In the genomic region with DNA sequence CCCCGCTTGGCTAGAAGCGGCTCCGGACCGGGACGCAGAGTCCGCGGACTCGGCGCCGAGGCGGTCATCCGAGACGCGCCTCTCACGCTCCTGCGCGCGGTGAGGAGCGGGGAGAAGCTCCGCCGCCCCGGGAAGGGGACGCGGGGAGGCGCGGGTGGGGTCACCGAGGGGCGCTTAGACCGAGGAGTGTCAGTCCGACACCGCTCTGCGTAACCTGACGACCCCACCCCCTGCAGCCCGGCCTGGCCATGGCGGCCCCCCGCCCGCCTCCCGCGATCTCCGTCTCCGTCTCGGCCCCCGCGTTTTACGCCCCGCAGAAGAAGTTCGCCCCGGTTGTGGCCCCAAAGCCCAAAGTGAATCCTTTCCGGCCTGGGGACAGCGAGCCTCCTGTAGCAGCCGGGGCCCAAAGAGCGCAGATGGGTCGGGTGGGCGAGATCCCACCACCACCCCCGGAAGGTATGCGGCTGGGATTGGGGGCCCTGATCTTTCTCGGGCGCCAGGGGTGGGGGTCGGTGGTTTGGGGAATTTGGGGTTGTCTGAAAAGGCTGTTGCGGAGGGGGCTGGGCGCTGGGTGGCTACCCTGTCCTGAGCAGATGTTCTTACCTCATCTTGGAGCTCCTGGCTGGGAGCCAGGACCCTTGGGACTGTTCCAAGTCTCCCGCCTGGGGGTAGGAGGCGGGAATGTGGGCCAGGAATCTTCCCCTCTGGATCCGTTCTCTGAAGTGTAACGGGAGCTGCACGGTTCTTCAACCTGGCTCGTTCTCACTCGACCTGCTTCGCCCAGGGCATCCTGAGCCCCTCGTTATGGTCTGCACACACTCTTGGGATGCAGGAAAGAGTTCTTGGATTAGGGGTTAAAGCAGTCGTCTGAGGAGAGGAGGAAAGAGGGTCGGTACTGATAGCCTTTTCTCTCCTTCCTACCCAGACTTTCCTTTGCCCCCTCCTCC, we compare ENCODE assay signal across 8 mouse cellular contexts. TPM values are rescaled to one million over a fixed set of nuclear protein-coding genes. Genes with fewer than 3 reads are reported as not detected.
DNase-seq lines count a peak whose midpoint lies in the region; ATAC-seq and TF ChIP-seq lines count a peak whose summit lies in the region.

No protein-coding gene starts in this region.

- peak; percentile 43 for ATAC-seq in intestine, embryonic 15.5 days
- peak; percentile 3; the same call in 1 of the 2 replicates for ATAC-seq in stomach, embryonic 15.5 days (ENCODE audit: insufficient read depth, low FRiP score, low read depth)

- 3% methylated on average over 70 of the region's 72 CpGs for WGBS in spleen, adult 2 months
- under 1% methylated on average over 71 of the region's 72 CpGs for WGBS in intestine, embryonic 15.5 days
- WGBS in midbrain, embryonic 10.5 days = under 1% methylated on average over 71 of the region's 72 CpGs
- under 1% methylated on average over 68 of the region's 72 CpGs for WGBS in stomach, embryonic 15.5 days

- H3K4me1 ChIP-seq in spleen, adult 2 months (ENCODE audit: control insufficient read depth, insufficient read depth, insufficient read length) = peaks cover 21% of the 10 kb centered on the region; the same call in 1 of the 2 replicates
- H3K4me1 ChIP-seq in cortical plate, adult 2 months (ENCODE audit: control insufficient read depth, insufficient read depth, low read length) = peaks cover 15% of the 10 kb centered on the region
- H3K4me1 ChIP-seq in intestine, embryonic 15.5 days (replicated peaks) = peaks cover 41% of the 10 kb centered on the region
- H3K4me1 ChIP-seq in midbrain, embryonic 10.5 days = peaks cover 45% of the 10 kb centered on the region
- H3K4me1 ChIP-seq in stomach, embryonic 15.5 days = peaks cover 43% of the 10 kb centered on the region

- peak overlapping the region; percentile 88 for H3K9ac ChIP-seq in intestine, embryonic 15.5 days
- H3K9ac ChIP-seq in stomach, embryonic 15.5 days = peak overlapping the region; percentile 83

- peak overlapping the region; percentile 89 for H3K4me3 ChIP-seq in spleen, adult 2 months (ENCODE audit: extremely low read depth, insufficient read depth, insufficient read length)
- H3K4me3 ChIP-seq in cortical plate, adult 2 months (ENCODE audit: insufficient read depth, low read length) = peak overlapping the region; percentile 81
- H3K4me3 ChIP-seq in intestine, embryonic 15.5 days (replicated peaks) = peak overlapping the region; percentile 83
- H3K4me3 ChIP-seq in midbrain, embryonic 10.5 days = peak overlapping the region; percentile 91
- peak overlapping the region; percentile 84 for H3K4me3 ChIP-seq in stomach, embryonic 15.5 days (replicated peaks)

- intact Hi-C loops in left cerebral cortex, postnatal 25 days (cut with DNase I) = no loop called here

- no peaks in the 10 kb centered on the region; the same call in 1 of the 2 replicates for H3K36me3 ChIP-seq in spleen, adult 2 months (ENCODE audit: control insufficient read depth, insufficient read depth, low read length)
- H3K36me3 ChIP-seq in intestine, embryonic 15.5 days = no peaks in the 10 kb centered on the region
- peaks cover 40% of the 10 kb centered on the region for H3K36me3 ChIP-seq in midbrain, embryonic 10.5 days
- H3K36me3 ChIP-seq in stomach, embryonic 15.5 days = peaks cover 4% of the 10 kb centered on the region; the same call in 1 of the 2 replicates

- H3K27ac ChIP-seq in spleen, adult 2 months (ENCODE audit: insufficient read depth, low read length) = peak overlapping the region; percentile 69
- H3K27ac ChIP-seq in cortical plate, adult 2 months (ENCODE audit: insufficient read depth, low read length) = peak overlapping the region; percentile 55; the same call in 1 of the 2 replicates
- peak overlapping the region; percentile 98 for H3K27ac ChIP-seq in intestine, embryonic 15.5 days
- H3K27ac ChIP-seq in midbrain, embryonic 10.5 days (replicated peaks) = peak overlapping the region; percentile 90
- peak overlapping the region; percentile 97 for H3K27ac ChIP-seq in stomach, embryonic 15.5 days

- H3K9me3 ChIP-seq in intestine, embryonic 15.5 days = no peaks in the 10 kb centered on the region
- H3K9me3 ChIP-seq in midbrain, embryonic 10.5 days (replicated peaks) = no peaks in the 10 kb centered on the region
- no peaks in the 10 kb centered on the region for H3K9me3 ChIP-seq in stomach, embryonic 15.5 days

- TF ChIP-seq POLR2A in spleen, adult 2 months (IDR thresholded peaks at IDR 0.05; ENCODE audit: low read depth, low read length) = peak; percentile 74
- TF ChIP-seq POLR2A in cortical plate, adult 2 months (IDR thresholded peaks at IDR 0.05; ENCODE audit: extremely low read depth, insufficient read depth, low read length) = peak; percentile 66

- H3K4me2 ChIP-seq in intestine, embryonic 15.5 days (replicated peaks) = peak overlapping the region; percentile 90
- peak overlapping the region; percentile 75 for H3K4me2 ChIP-seq in stomach, embryonic 15.5 days

- DNase-seq in spleen, adult 2 months (ENCODE audit: low read depth in 1 of 2, low spot score in 2 of 2) = no peak
- DNase-seq in spleen, postnatal 14 days (ENCODE audit: low spot score in 2 of 2) = no peak
- DNase-seq in gastrocnemius, postnatal 25 days = peak; percentile 77
- DNase-seq in left cerebral cortex, postnatal 25 days (ENCODE audit: low spot score in 2 of 2) = peak; percentile 64 to 73
- peak; percentile 57 for DNase-seq in midbrain, embryonic 10.5 days (ENCODE audit: low spot score)

- H3K27me3 ChIP-seq in spleen, adult 2 months (ENCODE audit: control insufficient read depth, insufficient read depth, low read length) = no peaks in the 10 kb centered on the region
- H3K27me3 ChIP-seq in intestine, embryonic 15.5 days (replicated peaks) = no peaks in the 10 kb centered on the region
- H3K27me3 ChIP-seq in midbrain, embryonic 10.5 days (ENCODE audit: low read depth, poor library complexity, severe bottlenecking) = no peaks in the 10 kb centered on the region
- H3K27me3 ChIP-seq in stomach, embryonic 15.5 days (replicated peaks) = no peaks in the 10 kb centered on the region

- TF ChIP-seq CTCF in spleen, adult 2 months (IDR thresholded peaks at IDR 0.05; ENCODE audit: extremely low read depth, insufficient read depth, insufficient read length, insufficient replicate concordance) = no peak
- TF ChIP-seq CTCF in cortical plate, adult 2 months (IDR thresholded peaks at IDR 0.05; ENCODE audit: extremely low read depth, insufficient read depth, low read length) = no peak

RNA-seq across cellular contexts. Expression of a gene that starts 0.9 kb away (rescaled TPM):
- polyA plus RNA-seq in spleen, adult 2 months (2012; rRNA removed) = 184 and 228 TPM in 2 replicates
- 51.8 and 56.3 TPM in 2 replicates for polyA plus RNA-seq in cortical plate, adult 2 months (2012; rRNA removed)
- 10 to 100 TPM; 28.8 to 32.3 TPM for total RNA-seq in gastrocnemius, postnatal 25 days (2021)
- 82.7 and 83.4 TPM in 2 replicates for polyA plus RNA-seq in intestine, embryonic 15.5 days (2015; fragmentation: Nextera tagmentation; extraction: Ambion mirVana)
- 10 to 100 TPM; 51.4 to 53.4 TPM for total RNA-seq in left cerebral cortex, postnatal 25 days (2021)
- polyA plus RNA-seq in midbrain, embryonic 10.5 days (2016; fragmentation: Nextera tagmentation; extraction: Ambion mirVana) = 84.5 and 88.1 TPM in 2 replicates
- 96.9 and 105 TPM in 2 replicates for polyA plus RNA-seq in stomach, embryonic 15.5 days (2015; fragmentation: Nextera tagmentation; extraction: Ambion mirVana)

RNA-seq across cellular contexts. Expression of a gene that starts 22.8 kb away (rescaled TPM):
- 0.18 and 0.19 TPM in 2 replicates for polyA plus RNA-seq in spleen, adult 2 months (2012; rRNA removed)
- 0.23 and 0.25 TPM in 2 replicates for polyA plus RNA-seq in cortical plate, adult 2 months (2012; rRNA removed)
- total RNA-seq in gastrocnemius, postnatal 25 days (2021) = under 1 TPM; 0.15 to 0.32 TPM
- 7.6 TPM in 2 replicates for polyA plus RNA-seq in intestine, embryonic 15.5 days (2015; fragmentation: Nextera tagmentation; extraction: Ambion mirVana)
- under 1 TPM; 0.21 to 0.27 TPM for total RNA-seq in left cerebral cortex, postnatal 25 days (2021)
- polyA plus RNA-seq in midbrain, embryonic 10.5 days (2016; fragmentation: Nextera tagmentation; extraction: Ambion mirVana) = 1.2 and 1.5 TPM in 2 replicates
- 16.3 and 16.9 TPM in 2 replicates for polyA plus RNA-seq in stomach, embryonic 15.5 days (2015; fragmentation: Nextera tagmentation; extraction: Ambion mirVana)

RNA-seq across cellular contexts. Expression of a gene that starts 25.9 kb away (rescaled TPM):
- 0.06 and 0.15 TPM in 2 replicates for polyA plus RNA-seq in spleen, adult 2 months (2012; rRNA removed)
- 88.0 and 88.1 TPM in 2 replicates for polyA plus RNA-seq in cortical plate, adult 2 months (2012; rRNA removed)
- under 1 TPM; 0.41 to 0.54 TPM for total RNA-seq in gastrocnemius, postnatal 25 days (2021)
- 0.20 and 0.25 TPM in 2 replicates for polyA plus RNA-seq in intestine, embryonic 15.5 days (2015; fragmentation: Nextera tagmentation; extraction: Ambion mirVana)
- total RNA-seq in left cerebral cortex, postnatal 25 days (2021) = 100 to 1,000 TPM; 118 to 121 TPM
- polyA plus RNA-seq in midbrain, embryonic 10.5 days (2016; fragmentation: Nextera tagmentation; extraction: Ambion mirVana) = 2.2 and 2.4 TPM in 2 replicates
- 0.22 and 0.23 TPM in 2 replicates for polyA plus RNA-seq in stomach, embryonic 15.5 days (2015; fragmentation: Nextera tagmentation; extraction: Ambion mirVana)

RNA-seq across cellular contexts. Expression of a gene that starts 49.7 kb away (rescaled TPM):
- 0.13 and 0.69 TPM in 2 replicates for polyA plus RNA-seq in spleen, adult 2 months (2012; rRNA removed)
- 0.11 and 0.13 TPM in 2 replicates for polyA plus RNA-seq in cortical plate, adult 2 months (2012; rRNA removed)
- not detected for total RNA-seq in gastrocnemius, postnatal 25 days (2021)
- not detected in 2 replicates for polyA plus RNA-seq in intestine, embryonic 15.5 days (2015; fragmentation: Nextera tagmentation; extraction: Ambion mirVana)
- not detected for total RNA-seq in left cerebral cortex, postnatal 25 days (2021)
- not detected in 2 replicates for polyA plus RNA-seq in midbrain, embryonic 10.5 days (2016; fragmentation: Nextera tagmentation; extraction: Ambion mirVana)
- polyA plus RNA-seq in stomach, embryonic 15.5 days (2015; fragmentation: Nextera tagmentation; extraction: Ambion mirVana) = not detected in 2 replicates

RNA-seq across cellular contexts. Expression of a gene that starts 54.9 kb away (rescaled TPM):
- 0.07 and 0.13 TPM in 2 replicates for polyA plus RNA-seq in spleen, adult 2 months (2012; rRNA removed)
- 0.19 TPM in 2 replicates for polyA plus RNA-seq in cortical plate, adult 2 months (2012; rRNA removed)
- total RNA-seq in gastrocnemius, postnatal 25 days (2021) = not detected
- polyA plus RNA-seq in intestine, embryonic 15.5 days (2015; fragmentation: Nextera tagmentation; extraction: Ambion mirVana) = not detected in 2 replicates
- total RNA-seq in left cerebral cortex, postnatal 25 days (2021) = not detected
- not detected in 2 replicates for polyA plus RNA-seq in midbrain, embryonic 10.5 days (2016; fragmentation: Nextera tagmentation; extraction: Ambion mirVana)
- not detected in 2 replicates for polyA plus RNA-seq in stomach, embryonic 15.5 days (2015; fragmentation: Nextera tagmentation; extraction: Ambion mirVana)

Comparison
In these comparisons a context has a peak if more than half of its experiments do, and no peak if none do; other contexts are left out.
1. DNase-seq: peak in gastrocnemius, postnatal 25 days (single experiment), left cerebral cortex, postnatal 25 days (2 of 2) and midbrain, embryonic 10.5 days (single experiment); none in spleen, adult 2 months (0 of 2) and spleen, postnatal 14 days (0 of 2).
2. RNA of a gene that starts 25.9 kb away (polyA plus RNA-seq): 88.0 to 88.1 TPM in cortical plate, adult 2 months; 2.2 to 2.4 TPM in midbrain, embryonic 10.5 days, 0.22 to 0.23 TPM in stomach, embryonic 15.5 days, 0.20 to 0.25 TPM in intestine, embryonic 15.5 days and 0.06 to 0.15 TPM in spleen, adult 2 months; every median in the first group is over 10 times any median in the second.
3. Peak in every context shown above with its lines, with median percentiles within 50 percentile points of each other: H3K27ac ChIP-seq and H3K4me3 ChIP-seq.